Mouse (Mus musculus) midbrain, postnatal 0 days (tissue): ENCODE measurements at regions not wholly inside any gene's neighbourhood (a gene's known extent, or its start where the extent isn't known, plus 50 kb on each side); places are given as distances from the start of the nearest gene placed in this dataset.

ENCODE experiments used
- ATAC-seq: fragments of 200-750 bp; cut with Nextera tagmentation; 2 replicates; pipeline ENCODE4 v1.8.0; 2017; ENCODE audit warnings: moderate number of reproducible peaks, mild to moderate bottlenecking, moderate TSS enrichment, moderate library complexity; ENCODE audit not compliant: low FRiP score
- DNase-seq: peaks from one replicate; pipeline ENCODE4 v3.0.0-alpha.2; 2015; ENCODE audit warnings: low spot score
- H3K27ac ChIP-seq: fragments of 300-500 bp; sonication (generic); 2 replicates; pipeline ENCODE4 v1.5.1; 2014; ENCODE audit warnings: low read depth, mild to moderate bottlenecking, low read length, mixed read lengths
- H3K27me3 ChIP-seq: fragments of 300-500 bp; sonication (generic); 2 replicates; pipeline ENCODE4 v1.6.1; 2014; ENCODE audit warnings: low read length, control low read depth, mixed read lengths; ENCODE audit not compliant: insufficient read depth
- H3K36me3 ChIP-seq: fragments of 300-500 bp; sonication (generic); 2 replicates; pipeline ENCODE4 v1.6.1; 2014; ENCODE audit warnings: low read length, control low read depth, mixed read lengths; ENCODE audit not compliant: insufficient read depth
- H3K4me1 ChIP-seq: fragments of 300-500 bp; sonication (generic); 2 replicates; pipeline ENCODE4 v1.6.1; 2014; ENCODE audit warnings: mild to moderate bottlenecking, control low read depth, antibody characterized with exemption, low read length, mixed read lengths; ENCODE audit not compliant: insufficient read depth
- H3K4me2 ChIP-seq: fragments of 300-500 bp; sonication (generic); 2 replicates; pipeline ENCODE4 v1.6.1; 2014; ENCODE audit warnings: low read depth, mild to moderate bottlenecking, low read length, mixed read lengths; ENCODE audit not compliant: poor library complexity, severe bottlenecking
- H3K4me3 ChIP-seq: fragments of 300-500 bp; sonication (generic); 2 replicates; pipeline ENCODE4 v1.5.1; 2014; ENCODE audit warnings: low read depth, mild to moderate bottlenecking, low read length, moderate library complexity
- H3K9ac ChIP-seq: fragments of 300-500 bp; sonication (generic); replicated peaks from 2 replicates; pipeline ENCODE4 v1.6.1; 2014; ENCODE audit warnings: mild to moderate bottlenecking, low read length, moderate library complexity, mixed read lengths; ENCODE audit not compliant: poor library complexity, severe bottlenecking
- H3K9me3 ChIP-seq: fragments of 300-500 bp; sonication (generic); 2 replicates; pipeline ENCODE4 v1.6.1; 2016; ENCODE audit warnings: low read length, control low read depth
- CTCF ChIP-seq: IDR thresholded peaks from 2 replicates; pipeline ENCODE4 v1.5.1; 2016; ENCODE audit warnings: antibody characterized with exemption, mild to moderate bottlenecking
- WGBS: fragments of 180-500 bp; shearing (Covaris S2); extraction: QIAGEN DNeasy Blood & Tissue Kit; methylation state at CpG from one replicate; pipeline ENCODE4 v1.1.7; 2014; 5-methylcytosine and 5-hydroxymethylcytosine counted together

- TF ChIP-seq CTCF = no peak
Measured at GRCm38 (mm10) chr12:106504285-106504684, 494.3 kb downstream of the Vrk1 start.

DNA sequence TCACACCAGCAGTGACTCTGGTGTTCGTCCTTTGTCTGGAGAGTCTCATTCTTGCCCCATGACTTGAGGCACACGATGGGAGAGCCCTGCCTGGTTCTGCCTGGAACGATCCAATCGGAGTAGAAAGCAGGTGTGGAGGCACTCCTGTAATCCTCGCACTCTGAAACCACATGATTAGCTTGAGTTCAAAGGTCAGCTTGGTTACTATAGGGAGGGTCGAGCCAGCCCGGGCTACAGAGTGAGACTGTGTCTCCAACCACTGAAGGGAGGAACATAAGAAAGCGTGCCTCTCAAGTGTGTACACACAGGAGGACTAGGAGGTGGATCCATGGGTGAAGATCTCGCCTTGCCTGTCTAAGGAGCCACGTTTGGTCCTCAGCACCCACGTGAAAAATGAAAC is 504.0 kb downstream of the Vrk1 start:
- ATAC-seq = no peak
- 71% methylated on average over 11 of the region's 11 CpGs for WGBS
- no peak for TF ChIP-seq CTCF

More at GRCm38 (mm10) chr12:106504285-106504684, 494.3 kb downstream of the Vrk1 start:
- Histone ChIP-seq H3K9ac (no peak overlapping the region), H3K27ac (no peak overlapping the region), H3K4me3 (no peak overlapping the region), H3K9me3 (no peaks in the 10 kb centered on the region), H3K4me2 (no peak overlapping the region), H3K27me3 (no peaks in the 10 kb centered on the region), H3K4me1 (no peaks in the 10 kb centered on the region), H3K36me3 (no peaks in the 10 kb centered on the region)
- WGBS = 90% methylated on average over 8 of the region's 8 CpGs
- no peak for DNase-seq
- no peak for ATAC-seq

DNA sequence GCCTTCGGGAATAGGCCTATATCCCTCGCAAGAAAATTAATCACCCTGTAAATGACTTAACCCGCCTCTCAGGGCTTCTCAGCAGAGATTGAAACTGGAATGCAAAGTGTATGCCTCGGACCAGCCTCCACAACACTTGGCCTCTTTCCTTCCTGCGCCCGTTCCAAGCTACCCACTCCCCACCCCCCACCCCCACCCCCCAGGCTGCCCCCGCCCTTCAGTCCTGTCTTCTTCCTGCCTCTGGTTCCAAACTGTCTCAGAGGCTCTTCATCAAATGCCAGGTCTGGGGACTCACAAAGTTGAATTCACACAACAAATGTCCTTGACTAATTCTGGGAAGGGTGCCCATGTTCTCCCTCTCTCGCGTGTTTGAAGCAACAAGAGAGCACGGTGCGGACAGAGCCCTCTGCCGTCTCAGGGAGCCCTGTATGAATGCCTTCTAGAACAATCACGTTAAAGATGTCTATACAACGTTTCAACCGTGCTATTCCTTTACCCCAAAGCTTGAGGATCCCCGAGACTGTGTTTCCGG is 505.3 kb downstream of the Vrk1 start:
- DNase-seq (peak; percentile 84), ATAC-seq (peak; percentile 34; the same call in 1 of the 2 replicates)
- WGBS = 45% methylated on average over 17 of the region's 17 CpGs
- no peaks in the 10 kb centered on the region for H3K9me3 ChIP-seq
- H3K4me2 ChIP-seq = no peak overlapping the region
- no peaks in the 10 kb centered on the region for H3K27me3 ChIP-seq
- H3K4me1 ChIP-seq = no peaks in the 10 kb centered on the region
- H3K27ac ChIP-seq = no peak overlapping the region
- no peaks in the 10 kb centered on the region for H3K36me3 ChIP-seq
- no peak overlapping the region for H3K4me3 ChIP-seq
- H3K9ac ChIP-seq = no peak overlapping the region
- TF ChIP-seq CTCF = peak; percentile 20; the same call in 1 of the 2 replicates

More for the DNA sequence above, 504.0 kb downstream of the Vrk1 start:
- Histone ChIP-seq H3K9me3 (no peaks in the 10 kb centered on the region), H3K36me3 (no peaks in the 10 kb centered on the region), H3K4me1 (no peaks in the 10 kb centered on the region), H3K27ac (no peak overlapping the region), H3K27me3 (no peaks in the 10 kb centered on the region), H3K4me3 (no peak overlapping the region), H3K9ac (no peak overlapping the region), H3K4me2 (no peak overlapping the region)
- DNase-seq = no peak

DNA sequence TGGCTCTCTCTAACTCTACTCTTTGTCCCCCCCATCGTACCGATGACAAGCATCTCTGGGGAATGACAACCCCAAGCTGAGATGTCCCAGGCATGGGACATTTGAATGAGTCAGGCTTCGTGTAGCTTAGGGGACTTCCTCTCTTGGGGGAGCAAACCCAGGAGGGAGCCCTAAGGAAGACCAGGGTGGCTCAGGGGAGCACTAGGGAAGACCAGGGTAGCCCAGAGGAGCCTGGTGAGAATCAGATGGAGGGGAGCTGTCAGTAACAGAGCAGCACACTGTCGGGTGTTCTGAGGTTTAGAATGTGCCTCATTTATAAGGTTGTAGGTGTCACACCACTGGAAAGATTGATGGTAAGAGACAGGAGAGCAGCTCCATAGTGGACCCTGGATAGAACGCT is 509.1 kb downstream of the Vrk1 start:
- ATAC-seq (no peak), DNase-seq (no peak)
- H3K4me3 ChIP-seq = no peak overlapping the region
- 70% methylated on average over 5 of the region's 5 CpGs for WGBS
- no peaks in the 10 kb centered on the region for H3K9me3 ChIP-seq
- no peak overlapping the region for H3K9ac ChIP-seq
- no peaks in the 10 kb centered on the region for H3K27me3 ChIP-seq
- TF ChIP-seq CTCF = no peak
- H3K36me3 ChIP-seq = no peaks in the 10 kb centered on the region
- H3K27ac ChIP-seq = no peak overlapping the region
- H3K4me1 ChIP-seq = no peaks in the 10 kb centered on the region
- H3K4me2 ChIP-seq = no peak overlapping the region

DNA sequence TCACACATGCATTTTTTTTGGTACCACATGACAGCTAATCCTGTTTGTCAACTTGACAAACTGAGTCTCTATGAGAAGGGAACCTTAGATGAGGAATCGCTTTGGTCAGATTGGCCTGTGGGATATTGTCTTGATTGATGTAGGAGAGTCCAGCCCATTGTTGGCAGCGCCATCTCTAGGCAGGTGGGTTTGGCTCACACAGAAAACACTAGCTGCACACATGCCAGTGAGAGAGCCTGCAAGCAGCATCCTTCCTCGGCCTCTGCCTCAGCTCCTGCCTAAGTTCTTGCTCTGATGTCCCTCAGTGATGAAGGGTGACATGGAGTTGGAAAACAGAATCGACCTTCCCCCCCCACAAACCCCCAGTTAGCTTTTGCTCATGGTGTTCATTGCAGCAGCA is 514.4 kb downstream of the Vrk1 start:
- no peaks in the 10 kb centered on the region for H3K36me3 ChIP-seq
- ATAC-seq = no peak
- H3K4me2 ChIP-seq = no peak overlapping the region
- TF ChIP-seq CTCF = no peak
- no peak overlapping the region for H3K4me3 ChIP-seq
- WGBS = 74% methylated on average over 4 of the region's 4 CpGs
- no peak overlapping the region for H3K9ac ChIP-seq
- no peaks in the 10 kb centered on the region for H3K27me3 ChIP-seq
- no peak for DNase-seq
- H3K27ac ChIP-seq = no peak overlapping the region
- H3K9me3 ChIP-seq = no peaks in the 10 kb centered on the region
- H3K4me1 ChIP-seq = peaks cover 7% of the 10 kb centered on the region

DNA sequence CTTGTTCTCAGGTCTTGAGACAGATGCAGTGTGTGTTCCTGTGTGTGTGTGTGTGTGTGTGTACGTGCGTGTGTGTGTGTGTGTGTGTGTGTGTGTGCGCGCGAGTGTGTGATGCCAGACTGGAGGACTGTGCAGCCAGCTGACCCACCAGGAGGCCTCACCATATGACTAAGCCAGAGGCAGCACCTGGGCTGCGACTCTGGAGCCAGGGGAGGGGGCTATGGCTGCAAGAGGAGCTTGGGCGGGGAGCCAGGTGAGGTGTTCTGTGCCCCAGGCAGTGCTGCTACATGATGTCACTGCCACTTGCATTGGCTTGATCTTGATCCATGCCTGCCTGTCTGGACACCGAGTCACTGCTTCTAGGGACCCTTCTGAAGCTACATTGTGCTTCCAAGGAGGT is 517.1 kb downstream of the Vrk1 start:
- Histone ChIP-seq H3K4me2 (no peak overlapping the region), H3K27ac (no peak overlapping the region), H3K9me3 (no peaks in the 10 kb centered on the region), H3K9ac (no peak overlapping the region), H3K36me3 (no peaks in the 10 kb centered on the region), H3K4me3 (no peak overlapping the region), H3K27me3 (no peaks in the 10 kb centered on the region), H3K4me1 (peaks cover 7% of the 10 kb centered on the region)
- TF ChIP-seq CTCF = no peak
- 73% methylated on average over 8 of the region's 8 CpGs for WGBS
- ATAC-seq (no peak), DNase-seq (no peak)
